Mouse (Mus musculus) thymus, postnatal 36 days (tissue): Measurements from ENCODE around the gene Mdp1.

Experiments used
- DNase-seq, 2 experiments: peaks; one replicate each; pipeline ENCODE4 v3.0.0; 2022; ENCODE audit warnings: mixed read lengths in 2 of 2

Gene Mdp1

GRCm38 (mm10) chr14:55659960-55660573 lies at the start of gene Mdp1:
Mdp1 (minus strand) TSS chr14:55660508.
- peak; percentile 73 to 78 for DNase-seq

- no peak for DNase-seq
Measured at GRCm38 (mm10) chr14:55709509-55709908, 49.2 kb upstream of the Mdp1 start.

GRCm38 (mm10) chr14:55707397-55707796 lies 47.1 kb upstream of the Mdp1 start:
- no peak for DNase-seq

- DNase-seq = no peak
Measured at GRCm38 (mm10) chr14:55706051-55706600, 45.8 kb upstream of the Mdp1 start.

- DNase-seq = no peak
Measured at GRCm38 (mm10) chr14:55702761-55703160, 42.5 kb upstream of the Mdp1 start.

- no peak for DNase-seq
Measured at GRCm38 (mm10) chr14:55701131-55701530, 40.8 kb upstream of the Mdp1 start.

- no peak for DNase-seq
Measured at GRCm38 (mm10) chr14:55697226-55697625, 36.9 kb upstream of the Mdp1 start.

- DNase-seq = no peak
Measured at GRCm38 (mm10) chr14:55689433-55689832, 29.1 kb upstream of the Mdp1 start.

GRCm38 (mm10) chr14:55682118-55682493 lies 21.8 kb upstream of the Mdp1 start:
- DNase-seq = no peak

- DNase-seq = peak; percentile 91 to 93
Measured at GRCm38 (mm10) chr14:55681160-55682117, 21.1 kb upstream of the Mdp1 start, which contains the start of gene Tinf2. Tinf2 (minus strand) TSS chr14:55681820.

- no peak for DNase-seq
Measured at GRCm38 (mm10) chr14:55677615-55678014, 17.3 kb upstream of the Mdp1 start.

- no peak for DNase-seq
Measured at GRCm38 (mm10) chr14:55672741-55673060, 12.4 kb upstream of the Mdp1 start.

- DNase-seq = peak; percentile 86 to 88
Measured at GRCm38 (mm10) chr14:55671833-55672740, 11.8 kb upstream of the Mdp1 start, which contains the start of the genes Gmpr2 and Nedd8. Gmpr2 (plus strand) TSS chr14:55671941. Nedd8 (minus strand) TSS chr14:55672124.

- DNase-seq = no peak
Measured at GRCm38 (mm10) chr14:55671486-55671832, 11.2 kb upstream of the Mdp1 start.

GRCm38 (mm10) chr14:55660636-55661035 lies 328 bp upstream of the Mdp1 start:
- DNase-seq = no peak

GRCm38 (mm10) chr14:55658011-55658410 lies 2.3 kb downstream of the Mdp1 start:
- DNase-seq = no peak

- DNase-seq = no peak
Measured at GRCm38 (mm10) chr14:55656935-55657334, 3.4 kb downstream of the Mdp1 start.

GRCm38 (mm10) chr14:55651528-55651927 lies 8.8 kb downstream of the Mdp1 start:
- peak; percentile 32 to 59 for DNase-seq

- no peak for DNase-seq
Measured at GRCm38 (mm10) chr14:55649884-55650283, 10.4 kb downstream of the Mdp1 start, which contains the start of gene Tssk4. Tssk4 (plus strand) TSS chr14:55650184.

GRCm38 (mm10) chr14:55644261-55644888 lies 15.9 kb downstream of the Mdp1 start:
- peak in 1 of 2 experiments; percentile 35 for DNase-seq

GRCm38 (mm10) chr14:55643060-55643907 lies 17.0 kb downstream of the Mdp1 start, which contains the start of gene Tm9sf1:
Tm9sf1 (minus strand) TSS chr14:55643806.
- DNase-seq = peak; percentile 81 to 86
